Mouse (Mus musculus) forebrain, postnatal 0 days (tissue): ENCODE measurements around the gene 1700028J19Rik. TPM values are rescaled to one million over a fixed set of nuclear protein-coding genes. Genes with fewer than 3 reads are reported as not detected.

Experiments used
- ATAC-seq: fragments of 200-750 bp; cut with Nextera tagmentation; 2 replicates; pipeline ENCODE4 v1.8.0; 2017; ENCODE audit warnings: mild to moderate bottlenecking, moderate library complexity
- DNase-seq: peaks from one replicate; pipeline ENCODE4 v3.0.0-alpha.2; 2015
- H3K27ac ChIP-seq: fragments of 300-500 bp; sonication (generic); 2 replicates; pipeline ENCODE4 v1.5.1; 2014; ENCODE audit warnings: low read depth, mild to moderate bottlenecking, antibody characterized with exemption, low read length, moderate library complexity, mixed read lengths
- H3K27me3 ChIP-seq: fragments of 300-500 bp; sonication (generic); 2 replicates; pipeline ENCODE4 v1.6.1; 2014; ENCODE audit warnings: mild to moderate bottlenecking, low read length, mixed read lengths; ENCODE audit not compliant: insufficient read depth
- H3K36me3 ChIP-seq: fragments of 300-500 bp; sonication (generic); 2 replicates; pipeline ENCODE4 v1.6.1; 2014; ENCODE audit warnings: mild to moderate bottlenecking, moderate library complexity; ENCODE audit not compliant: insufficient read depth
- H3K4me1 ChIP-seq: fragments of 300-500 bp; sonication (generic); 2 replicates; pipeline ENCODE4 v1.6.1; 2014; ENCODE audit warnings: antibody characterized with exemption; ENCODE audit not compliant: insufficient read depth
- H3K4me2 ChIP-seq: fragments of 300-500 bp; sonication (generic); 2 replicates; pipeline ENCODE4 v1.6.1; 2014; ENCODE audit warnings: low read depth, mild to moderate bottlenecking, moderate library complexity
- H3K4me3 ChIP-seq: fragments of 300-500 bp; sonication (generic); 2 replicates; pipeline ENCODE4 v1.5.1; 2014; ENCODE audit warnings: low read depth, low read length, mixed read lengths
- H3K9ac ChIP-seq: fragments of 300-500 bp; sonication (generic); 2 replicates; pipeline ENCODE4 v1.6.1; 2014; ENCODE audit warnings: mild to moderate bottlenecking
- H3K9me3 ChIP-seq: fragments of 300-500 bp; sonication (generic); 2 replicates; pipeline ENCODE4 v1.6.1; 2016; ENCODE audit warnings: low read length
- CTCF ChIP-seq: sonication (generic); IDR thresholded peaks from 2 replicates; pipeline ENCODE4 v1.5.1; 2016; ENCODE audit warnings: antibody characterized with exemption, control low read depth, low read depth
- WGBS: fragments of 180-500 bp; shearing (Covaris S2); extraction: QIAGEN DNeasy Blood & Tissue Kit; methylation state at CpG from one replicate; pipeline ENCODE4 v1.1.7; 2014; 5-methylcytosine and 5-hydroxymethylcytosine counted together
- polyA plus RNA-seq: library from polyadenylated mRNA; unstranded; fragments of >200 nt; fragmentation: Nextera tagmentation; extraction: Ambion mirVana; gene quantifications from 2 replicates; pipeline ENCODE4 v1.2.1, GENCODE M21; 2015
- total RNA-seq: library from RNA; depleted of rRNA; stranded (reverse); fragments of >200 nt; gene quantifications from 2 replicates; pipeline ENCODE4 v1.2.3, GENCODE M21; 2014; rRNA removed

1700028J19Rik gene
- total RNA-seq (0.23 and 0.29 TPM in 2 replicates), polyA plus RNA-seq (1.6 and 2.3 TPM in 2 replicates)

DNA sequence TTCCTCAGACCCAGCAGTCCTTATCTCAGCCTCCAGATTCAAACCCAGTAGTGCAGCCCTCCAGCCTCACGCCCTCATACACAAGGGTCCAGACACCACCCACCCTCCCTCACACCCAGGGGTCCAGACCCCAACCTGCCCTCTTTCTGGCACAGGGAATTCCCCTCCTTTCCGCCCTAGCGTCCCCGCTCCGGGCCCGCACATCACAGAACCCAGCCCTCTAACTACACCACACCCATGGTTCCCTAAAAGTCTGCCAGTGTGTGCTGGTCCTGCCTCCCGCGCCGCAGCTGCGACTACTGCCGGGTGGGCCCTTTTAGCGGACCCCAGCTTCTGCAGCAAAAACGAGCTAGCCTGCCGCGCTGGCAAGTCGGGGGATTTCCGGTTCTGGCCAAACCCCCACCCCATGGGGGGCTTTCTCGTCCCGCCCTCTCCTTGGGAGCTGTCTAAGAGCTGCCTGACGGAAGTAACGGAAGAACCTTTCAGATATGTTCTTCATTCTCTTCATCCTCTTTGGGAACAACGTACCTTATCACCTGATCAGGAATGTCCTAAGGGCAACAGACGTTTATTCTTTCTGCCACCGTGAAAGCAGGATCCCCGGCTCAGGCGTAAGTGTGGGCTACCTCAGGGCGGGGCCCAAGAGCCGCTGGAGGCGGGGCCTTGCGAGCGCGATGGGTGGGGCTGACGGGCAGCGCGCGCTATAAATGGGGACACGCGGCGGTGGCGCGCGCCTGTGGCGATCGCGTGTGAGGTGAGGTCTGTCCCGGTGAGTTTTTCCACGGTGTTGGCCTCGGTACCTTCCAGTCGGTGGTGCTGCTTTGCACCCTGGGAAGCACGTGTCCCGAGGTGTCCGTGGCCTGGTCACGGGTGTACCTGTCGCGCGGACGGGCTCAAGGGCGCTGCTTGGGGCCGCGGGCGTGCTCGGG, at the start of gene 1700028J19Rik, which contains the start of gene 2410002F23Rik:
Gene 1700028J19Rik (minus strand): TSS at position 641 of the 929 bp plus-strand sequence.
Gene 2410002F23Rik (plus strand): TSS at position 668 of the 929 bp plus-strand sequence.
- H3K27me3 ChIP-seq, result no peaks in the 10 kb centered on the region
- peak; percentile 89 for ATAC-seq
- H3K4me1 ChIP-seq, result peaks cover 16% of the 10 kb centered on the region
- WGBS, result 1% methylated on average over 62 of the region's 62 CpGs
- H3K9ac ChIP-seq, result peak within 1 kb of the TSS; percentile 100
- DNase-seq, result peak; percentile 99
- no peak; the same call in 1 of the 2 replicates for TF ChIP-seq CTCF
- peaks cover 33% of the 10 kb centered on the region for H3K36me3 ChIP-seq
- H3K4me3 ChIP-seq, result peak within 1 kb of the TSS; percentile 96
- peak within 1 kb of the TSS; percentile 74 for H3K4me2 ChIP-seq
- no peaks in the 10 kb centered on the region for H3K9me3 ChIP-seq
- peak within 1 kb of the TSS; percentile 100 for H3K27ac ChIP-seq

- Histone ChIP-seq H3K4me3 (no peak overlapping the region), H3K4me2 (no peak overlapping the region), H3K4me1 (no peaks in the 10 kb centered on the region), H3K36me3 (no peaks in the 10 kb centered on the region), H3K9ac (no peak overlapping the region), H3K9me3 (0 out of 2 replicates have a peak, but pooled peaks cover 2% of the 10 kb centered on the region), H3K27me3 (no peaks in the 10 kb centered on the region), H3K27ac (no peak overlapping the region)
- WGBS, result 48% methylated on average over 4 of the region's 4 CpGs
- TF ChIP-seq CTCF, result no peak
- DNase-seq, result no peak
- no peak for ATAC-seq
Measured at GRCm38 (mm10) chr7:44291418-44291817, 44.9 kb upstream of the 1700028J19Rik start.

- TF ChIP-seq CTCF, result no peak
- ATAC-seq (no peak), DNase-seq (no peak)
- Histone ChIP-seq H3K4me1 (no peaks in the 10 kb centered on the region), H3K27me3 (no peaks in the 10 kb centered on the region), H3K9ac (no peak overlapping the region), H3K9me3 (no peaks in the 10 kb centered on the region), H3K4me2 (no peak overlapping the region), H3K4me3 (no peak overlapping the region), H3K36me3 (no peaks in the 10 kb centered on the region), H3K27ac (no peak overlapping the region)
- WGBS, result 80% methylated on average over 4 of the region's 4 CpGs
Measured at GRCm38 (mm10) chr7:44290986-44291385, 44.5 kb upstream of the 1700028J19Rik start.

- no peaks in the 10 kb centered on the region for H3K36me3 ChIP-seq
- no peaks in the 10 kb centered on the region for H3K9me3 ChIP-seq
- no peak overlapping the region for H3K4me2 ChIP-seq
- WGBS, result 71% methylated on average over 7 of the region's 7 CpGs
- DNase-seq (no peak), ATAC-seq (no peak)
- no peaks in the 10 kb centered on the region for H3K4me1 ChIP-seq
- H3K9ac ChIP-seq, result no peak overlapping the region
- no peak for TF ChIP-seq CTCF
- no peak overlapping the region for H3K4me3 ChIP-seq
- H3K27me3 ChIP-seq, result no peaks in the 10 kb centered on the region
- H3K27ac ChIP-seq, result no peak overlapping the region
Measured at GRCm38 (mm10) chr7:44287760-44288159, 41.3 kb upstream of the 1700028J19Rik start.

GRCm38 (mm10) chr7:44281586-44281985, 35.1 kb upstream of the 1700028J19Rik start:
- Histone ChIP-seq H3K4me2 (no peak overlapping the region), H3K4me3 (no peak overlapping the region), H3K9me3 (no peaks in the 10 kb centered on the region), H3K4me1 (no peaks in the 10 kb centered on the region), H3K27me3 (no peaks in the 10 kb centered on the region), H3K27ac (peak overlapping the region; percentile 29; the same call in 1 of the 2 replicates), H3K36me3 (no peaks in the 10 kb centered on the region), H3K9ac (no peak overlapping the region)
- WGBS, result 69% methylated on average over 7 of the region's 7 CpGs
- DNase-seq (peak; percentile 32), ATAC-seq (peak; percentile 79)
- no peak for TF ChIP-seq CTCF

GRCm38 (mm10) chr7:44280959-44281358, 34.5 kb upstream of the 1700028J19Rik start:
- ATAC-seq (peak; percentile 45), DNase-seq (no peak)
- no peaks in the 10 kb centered on the region for H3K9me3 ChIP-seq
- 45% methylated on average over 1 of the region's 1 CpGs for WGBS
- H3K9ac ChIP-seq, result no peak overlapping the region
- H3K4me3 ChIP-seq, result no peak overlapping the region
- no peak overlapping the region for H3K4me2 ChIP-seq
- TF ChIP-seq CTCF, result no peak
- H3K4me1 ChIP-seq, result no peaks in the 10 kb centered on the region
- no peaks in the 10 kb centered on the region for H3K27me3 ChIP-seq
- no peak overlapping the region for H3K27ac ChIP-seq
- no peaks in the 10 kb centered on the region for H3K36me3 ChIP-seq

DNA sequence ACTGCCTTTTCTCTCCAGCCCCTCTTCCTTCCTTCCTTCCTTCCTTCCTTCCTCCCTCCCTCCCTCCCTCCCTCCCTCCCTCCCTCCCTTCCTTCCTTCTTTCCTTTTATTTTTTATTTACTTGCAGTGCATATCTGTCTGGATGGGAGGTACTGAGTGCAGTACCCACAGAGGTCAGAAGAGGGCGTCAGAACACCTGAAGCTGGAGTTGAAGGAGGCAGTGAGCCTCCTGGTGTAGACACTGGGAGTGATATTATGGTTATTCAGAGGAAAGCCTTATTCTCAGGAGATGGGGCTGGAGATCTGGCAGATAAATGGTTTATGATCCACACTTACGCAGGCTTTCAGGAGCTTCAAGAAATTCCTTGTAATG, 30.7 kb upstream of the 1700028J19Rik start:
- Histone ChIP-seq H3K36me3 (no peaks in the 10 kb centered on the region), H3K4me1 (no peaks in the 10 kb centered on the region), H3K4me2 (no peak overlapping the region), H3K9ac (no peak overlapping the region), H3K27ac (no peak overlapping the region), H3K9me3 (no peaks in the 10 kb centered on the region), H3K4me3 (no peak overlapping the region), H3K27me3 (no peaks in the 10 kb centered on the region)
- DNase-seq (peak; percentile 67), ATAC-seq (peak; percentile 42; the same call in 1 of the 2 replicates)
- TF ChIP-seq CTCF, result peak; percentile 72
- 41% methylated on average over 2 of the region's 2 CpGs for WGBS
